ENCODE assay signal across 18 mouse cellular contexts in the genomic region with DNA sequence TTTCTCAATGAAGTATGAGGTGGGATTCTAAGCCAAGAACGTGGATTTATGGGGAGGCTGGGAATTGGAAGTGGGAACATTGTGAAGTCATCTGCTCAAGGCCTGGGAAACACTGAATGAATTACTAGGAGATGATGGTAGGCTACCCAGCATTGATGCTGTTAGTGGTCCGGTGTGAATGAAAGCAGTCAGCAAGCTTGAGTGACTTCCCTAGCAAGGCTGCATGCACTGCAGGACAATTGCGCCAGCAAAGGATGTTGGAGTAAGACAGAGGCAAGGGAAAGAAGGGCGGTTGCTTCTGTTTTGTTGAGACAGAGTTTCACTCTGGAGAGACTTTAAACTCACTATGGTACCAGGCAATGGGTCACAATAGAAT.
"Had no signal": no experiment of that assay in that cellular context is flagged by ENCODE, and none has a peak within 500 bp of the region (broad histone marks: within the 10 kb centered on the region; RNA-seq: fewer than 3 reads in every experiment).

No protein-coding gene starts in this region.

- H3K27ac ChIP-seq: kidney, postnatal 0 days; layer of hippocampus, adult 2 months; liver, embryonic 13.5 days; lung, embryonic 15.5 days; neural tube, embryonic 12.5 days; neural tube, embryonic 15.5 days; stomach, embryonic 15.5 days had no signal

- H3K9ac ChIP-seq: liver, embryonic 13.5 days; lung, embryonic 15.5 days; neural tube, embryonic 12.5 days; neural tube, embryonic 15.5 days; stomach, embryonic 15.5 days had no signal

- H3K4me2 ChIP-seq: liver, embryonic 13.5 days; lung, embryonic 15.5 days; midbrain, embryonic 11.5 days; neural tube, embryonic 12.5 days; neural tube, embryonic 15.5 days; stomach, embryonic 15.5 days had no signal

- DNase-seq: layer of hippocampus, adult 9-11 months; liver, embryonic 13.5 days; lung, adult 18-20 months; lung, postnatal 10 days; lung, postnatal 36 days; midbrain, embryonic 14.5 days; right cerebral cortex, adult 18-20 months; right cerebral cortex, postnatal 25 days; spleen, adult 18-20 months; thymus, postnatal 25 days had no signal

- H3K9me3 ChIP-seq: liver, embryonic 13.5 days; lung, embryonic 15.5 days; megakaryocyte, embryonic 14.5 days; neural tube, embryonic 12.5 days; neural tube, embryonic 15.5 days; stomach, embryonic 15.5 days had no signal

- H3K27me3 ChIP-seq: liver, embryonic 13.5 days; lung, embryonic 15.5 days; megakaryocyte, embryonic 14.5 days; neural tube, embryonic 12.5 days; neural tube, embryonic 15.5 days; stomach, embryonic 15.5 days had no signal

- H3K4me3 ChIP-seq: layer of hippocampus, adult 2 months; liver, embryonic 13.5 days; lung, embryonic 15.5 days; megakaryocyte, embryonic 14.5 days; neural tube, embryonic 12.5 days; neural tube, embryonic 15.5 days; stomach, embryonic 15.5 days had no signal

- H3K36me3 ChIP-seq: liver, embryonic 13.5 days; lung, embryonic 15.5 days; neural tube, embryonic 12.5 days; neural tube, embryonic 15.5 days; stomach, embryonic 15.5 days had no signal
